Mouse (Mus musculus) intestine, embryonic 15.5 days (tissue): ENCODE measurements at regions not wholly inside any gene's neighbourhood (a gene's known extent, or its start where the extent isn't known, plus 50 kb on each side); places are given as distances from the start of the nearest gene placed in this dataset.
"Not testable (repeated sequence)": the region's sequence is repeated elsewhere in the genome, so short reads cannot be mapped to it uniquely, and the experiment has no call there.

Experiments
- ATAC-seq: fragments of 200-750 bp; cut with Nextera tagmentation; 2 replicates; pipeline ENCODE4 v1.8.0; 2017; ENCODE audit warnings: moderate TSS enrichment, moderate library complexity
- H3K27ac ChIP-seq: fragments of 300-500 bp; sonication (generic); 2 replicates; pipeline ENCODE4 v1.5.1; 2015; ENCODE audit warnings: mild to moderate bottlenecking, inconsistent platforms
- H3K27me3 ChIP-seq: fragments of 300-500 bp; sonication (generic); replicated peaks from 2 replicates; pipeline ENCODE4 v1.6.1; 2015; ENCODE audit warnings: inconsistent platforms
- H3K36me3 ChIP-seq: fragments of 300-500 bp; sonication (generic); 2 replicates; pipeline ENCODE4 v1.6.1; 2015; ENCODE audit warnings: inconsistent platforms
- H3K4me1 ChIP-seq: fragments of 300-500 bp; sonication (generic); replicated peaks from 2 replicates; pipeline ENCODE4 v1.6.1; 2015; ENCODE audit warnings: inconsistent platforms
- H3K4me2 ChIP-seq: fragments of 300-500 bp; sonication (generic); replicated peaks from 2 replicates; pipeline ENCODE4 v1.6.1; 2015; ENCODE audit warnings: mild to moderate bottlenecking, inconsistent platforms
- H3K4me3 ChIP-seq: fragments of 300-500 bp; sonication (generic); replicated peaks from 2 replicates; pipeline ENCODE4 v1.5.1; 2015; ENCODE audit warnings: inconsistent platforms
- H3K9ac ChIP-seq: fragments of 300-500 bp; sonication (generic); 2 replicates; pipeline ENCODE4 v1.6.1; 2015; ENCODE audit warnings: inconsistent platforms
- H3K9me3 ChIP-seq: fragments of 300-500 bp; sonication (generic); 2 replicates; pipeline ENCODE4 v1.6.1; 2016; ENCODE audit warnings: inconsistent platforms
- WGBS: fragments of 180-500 bp; shearing (Covaris S2); methylation state at CpG from one replicate; pipeline ENCODE4 v1.1.7; 2015; 5-methylcytosine and 5-hydroxymethylcytosine counted together

DNA sequence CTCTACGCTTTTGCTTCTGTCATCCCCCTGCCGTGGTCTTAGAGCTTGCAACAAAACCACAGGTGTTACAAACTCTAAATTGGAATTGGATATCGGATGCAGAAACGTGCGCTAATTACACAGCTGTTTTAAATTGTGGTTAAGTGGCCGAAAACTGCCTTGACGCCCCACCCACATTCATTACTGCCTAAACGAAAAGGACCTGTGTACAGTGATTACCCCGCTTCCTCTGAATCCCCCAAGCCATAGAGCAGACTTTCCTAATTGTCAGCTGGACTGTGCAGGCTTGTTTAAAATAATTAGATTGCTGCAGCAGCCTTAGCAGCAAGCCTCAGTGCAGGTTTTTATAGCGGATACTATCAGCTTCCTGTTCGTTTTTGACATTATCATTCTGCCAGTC is 94.7 kb downstream of the Cxxc4 start:
- Histone ChIP-seq H3K9ac (no peak overlapping the region), H3K36me3 (no peaks in the 10 kb centered on the region), H3K9me3 (no peaks in the 10 kb centered on the region), H3K4me3 (no peak overlapping the region; the same call in 1 of the 2 replicates), H3K27ac (no peak overlapping the region), H3K4me2 (peak overlapping the region; percentile 42), H3K27me3 (no peaks in the 10 kb centered on the region), H3K4me1 (no peaks in the 10 kb centered on the region)
- no peak for ATAC-seq
- 45% methylated on average over 11 of the region's 11 CpGs for WGBS

DNA sequence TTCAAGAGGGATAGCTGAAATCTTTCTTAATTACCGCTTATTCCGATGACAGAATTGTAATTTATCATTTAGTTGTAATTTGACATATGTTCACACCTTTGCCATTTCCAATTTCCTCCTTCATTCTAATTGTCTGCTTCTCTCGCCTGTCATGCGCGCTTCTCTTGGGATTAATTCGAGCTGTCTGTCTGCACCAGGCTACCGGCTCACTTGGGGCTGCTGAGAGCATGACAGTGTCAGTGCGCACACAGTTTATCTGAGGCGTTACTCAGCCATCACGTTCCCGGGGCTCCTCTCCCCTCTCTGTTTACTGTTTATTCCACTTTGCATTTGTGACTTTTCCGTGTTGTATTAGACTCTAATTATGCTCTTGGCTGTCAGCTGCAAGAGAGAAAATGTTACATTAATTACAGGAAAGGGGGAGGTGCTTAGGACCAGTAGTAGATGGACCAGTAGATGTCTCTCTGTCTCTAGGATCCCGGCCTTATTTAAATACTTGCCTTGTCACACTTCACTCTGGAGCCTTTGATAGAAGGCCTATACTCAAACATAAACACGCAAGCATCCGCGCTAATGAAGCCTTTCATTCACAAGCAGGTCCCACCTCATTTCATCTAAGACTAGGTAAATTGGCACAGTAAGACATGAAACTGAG is 95.3 kb downstream of the Cxxc4 start:
- peak overlapping the region; percentile 42 for H3K4me2 ChIP-seq
- ATAC-seq, result no peak
- no peak overlapping the region for H3K9ac ChIP-seq
- H3K36me3 ChIP-seq, result no peaks in the 10 kb centered on the region
- no peaks in the 10 kb centered on the region for H3K4me1 ChIP-seq
- 46% methylated on average over 16 of the region's 16 CpGs for WGBS
- no peaks in the 10 kb centered on the region for H3K9me3 ChIP-seq
- no peaks in the 10 kb centered on the region for H3K27me3 ChIP-seq
- no peak overlapping the region for H3K27ac ChIP-seq
- no peak overlapping the region; the same call in 1 of the 2 replicates for H3K4me3 ChIP-seq

DNA sequence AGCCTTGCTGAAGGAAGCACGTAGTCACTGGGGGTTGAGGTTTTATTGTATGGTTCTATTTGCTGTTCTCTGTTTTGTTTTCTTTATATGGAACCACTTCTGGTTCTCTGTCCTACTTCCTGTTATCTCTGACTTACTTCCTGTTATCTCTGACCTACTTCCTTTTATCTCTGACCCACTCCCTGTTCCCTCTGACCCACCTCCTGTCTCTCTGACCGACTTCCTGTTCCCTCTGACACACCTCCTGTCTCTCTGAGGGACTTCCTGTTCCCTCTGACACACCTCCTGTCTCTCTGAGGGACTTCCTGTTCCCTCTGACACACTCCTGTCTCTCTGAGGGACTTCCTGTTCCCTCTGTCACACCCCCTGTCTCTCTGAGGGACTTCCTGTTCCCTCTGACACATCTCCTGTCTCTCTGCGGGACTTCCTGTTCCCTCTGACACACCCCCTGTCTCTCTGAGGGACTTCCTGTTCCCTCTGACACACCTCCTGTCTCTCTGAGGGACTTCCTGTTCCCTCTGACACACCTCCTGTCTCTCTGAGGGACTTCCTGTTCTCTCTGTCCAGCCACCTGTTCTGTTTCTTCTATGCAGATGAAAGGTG is 102.9 kb downstream of the Cxxc4 start:
- H3K9ac ChIP-seq, H3K9me3 ChIP-seq, H3K4me3 ChIP-seq, H3K4me2 ChIP-seq, H3K27me3 ChIP-seq, ATAC-seq, H3K4me1 ChIP-seq, H3K36me3 ChIP-seq, H3K27ac ChIP-seq: not testable (repeated sequence)
- whole genome bisulfite sequencing, result 82% methylated on average over 3 of the region's 3 CpGs

DNA sequence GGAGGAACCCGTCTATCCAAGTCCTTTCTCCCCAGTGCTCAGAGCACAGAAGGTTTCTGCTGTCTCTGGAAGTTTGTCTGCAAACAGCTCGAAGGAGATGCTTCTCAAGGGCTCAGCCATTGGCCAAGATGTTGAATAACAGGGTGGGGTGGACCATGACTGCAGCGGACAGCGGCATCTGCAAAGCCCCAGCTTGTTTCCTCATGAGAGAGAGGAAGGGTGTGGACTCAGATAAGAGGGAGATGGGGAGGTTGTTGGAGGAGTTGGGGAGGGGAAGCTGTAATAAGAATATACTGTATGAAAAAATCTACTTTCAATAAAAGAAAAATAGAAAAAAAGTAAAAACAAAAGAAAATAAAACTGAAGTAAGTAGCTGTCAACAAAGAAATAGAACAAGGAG is 129.7 kb downstream of the Cxxc4 start:
- no peaks in the 10 kb centered on the region for H3K4me1 ChIP-seq
- H3K27me3 ChIP-seq, result no peaks in the 10 kb centered on the region
- H3K27ac ChIP-seq, result no peak overlapping the region
- 78% methylated on average over 4 of the region's 4 CpGs for WGBS
- ATAC-seq, result no peak
- H3K9ac ChIP-seq, result no peak overlapping the region
- no peaks in the 10 kb centered on the region for H3K9me3 ChIP-seq
- no peak overlapping the region for H3K4me2 ChIP-seq
- no peak overlapping the region for H3K4me3 ChIP-seq
- no peaks in the 10 kb centered on the region for H3K36me3 ChIP-seq

DNA sequence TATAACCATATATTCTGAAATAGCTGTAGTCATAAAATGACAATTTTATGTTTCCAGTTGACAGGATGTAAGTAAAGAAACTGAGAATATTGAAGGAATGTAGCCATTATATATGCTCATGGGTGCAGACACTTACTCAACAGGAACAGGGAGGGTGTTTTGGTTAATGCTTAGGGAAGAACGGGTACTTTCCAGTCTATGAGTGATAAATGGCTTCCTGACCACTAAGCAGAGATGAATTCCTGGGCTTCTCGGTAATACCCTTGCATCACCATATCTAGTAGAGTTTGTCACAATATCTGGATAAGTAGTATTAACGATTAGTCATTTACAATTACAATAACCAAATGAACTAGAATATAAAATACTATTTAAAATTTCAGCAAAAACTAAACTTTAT is 130.5 kb downstream of the Cxxc4 start:
- Histone ChIP-seq H3K36me3 (no peaks in the 10 kb centered on the region), H3K9ac (no peak overlapping the region), H3K4me2 (no peak overlapping the region), H3K4me3 (no peak overlapping the region), H3K4me1 (no peaks in the 10 kb centered on the region), H3K27ac (no peak overlapping the region), H3K27me3 (no peaks in the 10 kb centered on the region), H3K9me3 (no peaks in the 10 kb centered on the region)
- no peak for ATAC-seq
- WGBS, result 51% methylated on average over 3 of the region's 3 CpGs

DNA sequence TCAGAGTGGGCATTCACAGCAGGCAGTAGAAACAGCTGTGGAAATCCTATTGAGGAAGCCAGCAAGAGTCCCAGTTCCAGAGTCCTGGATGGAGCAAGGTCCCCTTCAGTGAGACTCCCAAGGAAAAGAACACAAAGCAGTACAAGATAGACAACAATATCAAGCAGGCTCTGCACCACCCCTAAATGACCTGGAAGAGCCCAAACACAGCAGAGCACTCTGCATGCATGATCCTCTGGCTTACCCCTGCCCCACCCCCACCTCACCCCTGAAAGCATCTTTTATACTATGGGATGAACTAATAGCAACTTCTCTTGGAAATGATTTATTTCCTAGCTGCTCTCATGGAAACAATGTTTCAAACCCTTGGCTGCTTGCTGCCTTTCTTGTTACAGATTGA is 132.3 kb downstream of the Cxxc4 start:
- Histone ChIP-seq H3K4me1 (no peaks in the 10 kb centered on the region), H3K9ac (no peak overlapping the region), H3K4me2 (no peak overlapping the region), H3K36me3 (no peaks in the 10 kb centered on the region), H3K27me3 (no peaks in the 10 kb centered on the region), H3K9me3 (no peaks in the 10 kb centered on the region), H3K4me3 (no peak overlapping the region), H3K27ac (no peak overlapping the region)
- ATAC-seq, result no peak

DNA sequence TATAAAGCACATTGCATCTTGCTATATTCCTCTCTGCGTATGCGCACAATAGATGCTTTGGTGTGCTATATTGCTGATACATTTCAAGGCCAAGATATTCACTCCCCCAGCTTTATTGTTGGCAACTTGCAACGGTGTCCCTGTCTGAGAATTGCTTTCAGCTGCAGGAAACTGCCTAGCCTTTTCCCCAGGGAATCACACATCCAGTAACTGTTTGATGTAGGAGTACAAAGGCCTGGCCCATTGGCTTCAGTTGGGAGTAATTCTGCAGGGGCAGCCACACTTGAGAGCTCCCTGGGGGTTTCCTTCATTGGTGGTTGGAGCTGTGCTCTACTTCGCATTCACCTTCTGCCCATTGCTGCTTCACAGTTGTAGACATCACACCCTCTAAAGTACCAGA is 132.8 kb downstream of the Cxxc4 start:
- Histone ChIP-seq H3K27ac (no peak overlapping the region), H3K4me2 (no peak overlapping the region), H3K27me3 (no peaks in the 10 kb centered on the region), H3K4me1 (no peaks in the 10 kb centered on the region), H3K36me3 (no peaks in the 10 kb centered on the region), H3K4me3 (no peak overlapping the region), H3K9ac (no peak overlapping the region), H3K9me3 (no peaks in the 10 kb centered on the region)
- no peak for ATAC-seq
- WGBS, result 60% methylated on average over 4 of the region's 4 CpGs

DNA sequence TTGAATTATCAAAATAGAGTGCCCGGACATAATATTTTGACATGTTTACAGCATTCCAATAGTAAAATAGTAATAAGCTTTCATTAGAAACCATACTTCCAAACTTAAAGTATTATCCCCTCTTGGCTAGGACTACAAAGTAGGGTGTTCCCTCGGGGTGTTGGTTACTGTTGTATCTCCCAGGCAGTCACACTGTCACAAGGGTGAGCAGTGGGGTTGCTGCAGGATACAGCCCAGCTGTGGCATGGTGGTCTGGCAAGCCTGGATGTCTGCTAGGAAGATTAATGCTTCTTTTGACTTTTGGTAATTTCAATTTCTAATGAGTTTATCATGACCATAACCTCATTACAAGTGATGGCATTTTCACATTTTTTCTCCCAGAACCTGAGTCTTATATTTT is 143.3 kb downstream of the Cxxc4 start:
- Histone ChIP-seq H3K9ac (no peak overlapping the region), H3K4me2 (no peak overlapping the region), H3K4me1 (no peaks in the 10 kb centered on the region), H3K36me3 (no peaks in the 10 kb centered on the region), H3K4me3 (no peak overlapping the region), H3K27ac (no peak overlapping the region), H3K9me3 (no peaks in the 10 kb centered on the region), H3K27me3 (no peaks in the 10 kb centered on the region)
- 65% methylated on average over 2 of the region's 2 CpGs for WGBS
- no peak for ATAC-seq

DNA sequence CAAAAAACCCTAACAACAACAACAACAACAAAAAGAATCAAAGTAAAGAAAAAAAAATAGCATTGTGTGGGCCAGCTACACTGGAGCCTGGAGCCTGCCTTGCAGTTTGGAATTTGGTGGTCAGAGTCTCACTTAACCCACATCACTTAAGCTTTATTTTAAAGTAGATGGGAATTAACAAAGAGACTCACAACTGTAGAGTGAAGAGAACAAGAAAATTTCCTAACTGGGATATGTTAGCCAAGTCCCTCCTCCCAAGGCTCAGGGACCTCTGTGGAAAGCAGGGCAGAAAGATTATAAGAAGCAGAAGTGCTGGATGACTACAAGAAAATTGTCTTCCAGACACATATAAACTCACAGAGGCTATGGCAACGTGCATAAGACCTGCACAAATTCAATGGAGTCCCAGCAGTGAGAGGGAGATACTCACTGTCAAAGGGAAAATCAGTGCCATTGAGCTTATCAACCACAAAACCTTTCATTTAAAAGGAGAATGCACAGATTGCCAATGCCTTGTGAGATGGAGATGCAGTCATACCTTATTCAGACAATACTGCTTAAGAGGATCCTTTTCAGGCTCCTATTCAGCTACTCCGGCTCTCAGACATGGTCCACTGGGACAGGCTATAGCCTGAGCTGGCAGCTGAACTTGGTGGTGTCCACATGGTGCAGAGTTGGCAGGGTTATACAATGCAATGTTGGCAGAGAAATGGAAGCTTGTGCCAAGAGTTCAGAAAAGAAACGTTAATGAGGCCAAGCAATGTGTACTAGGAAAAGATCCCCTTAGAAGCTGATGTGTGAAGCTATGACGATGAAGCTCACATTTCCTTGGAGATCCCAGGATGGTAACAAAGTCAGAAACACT is 154.4 kb downstream of the Cxxc4 start:
- Histone ChIP-seq H3K4me1 (no peaks in the 10 kb centered on the region), H3K9me3 (no peaks in the 10 kb centered on the region), H3K27me3 (no peaks in the 10 kb centered on the region), H3K9ac (no peak overlapping the region), H3K4me2 (no peak overlapping the region), H3K4me3 (no peak overlapping the region), H3K36me3 (no peaks in the 10 kb centered on the region), H3K27ac (no peak overlapping the region)
- no peak for ATAC-seq
- 82% methylated on average over 4 of the region's 4 CpGs for WGBS

DNA sequence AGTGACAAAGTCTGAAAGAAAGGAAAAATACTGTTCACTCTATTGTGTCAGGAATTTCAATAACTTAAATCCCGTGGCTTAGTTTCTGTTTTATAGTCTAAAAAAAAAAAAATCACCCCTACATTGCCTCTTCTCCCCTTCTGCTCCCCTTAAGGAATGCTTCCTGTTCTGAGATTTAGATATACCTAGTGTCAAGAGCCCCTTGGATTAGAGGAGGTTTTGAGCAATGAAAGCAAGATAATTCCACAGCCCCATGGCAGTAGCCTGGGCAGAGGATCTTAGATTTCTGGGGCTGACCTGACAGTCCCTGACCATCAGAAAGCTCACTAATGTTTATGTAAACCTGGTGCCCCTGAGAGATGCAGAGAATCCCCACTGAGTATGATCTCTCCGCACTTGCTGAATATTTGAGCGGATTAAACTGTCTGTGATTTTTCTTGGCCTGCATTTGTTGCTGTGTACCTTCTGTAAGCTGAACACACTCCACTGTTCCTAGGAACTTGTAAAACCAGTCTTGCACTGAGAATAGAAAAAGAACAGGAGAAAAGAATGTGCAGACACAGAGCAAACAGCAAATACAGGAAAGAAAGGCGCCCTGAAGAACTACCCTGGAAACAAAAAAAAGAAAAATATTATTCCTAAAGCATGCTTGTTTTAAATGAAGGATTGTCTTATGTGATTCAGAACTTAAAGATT is 164.3 kb downstream of the Cxxc4 start:
- Histone ChIP-seq H3K9ac (no peak overlapping the region), H3K9me3 (no peaks in the 10 kb centered on the region), H3K36me3 (no peaks in the 10 kb centered on the region), H3K4me2 (no peak overlapping the region), H3K4me1 (no peaks in the 10 kb centered on the region), H3K27ac (no peak overlapping the region), H3K4me3 (no peak overlapping the region), H3K27me3 (no peaks in the 10 kb centered on the region)
- 45% methylated on average over 4 of the region's 4 CpGs for WGBS
- no peak for ATAC-seq

DNA sequence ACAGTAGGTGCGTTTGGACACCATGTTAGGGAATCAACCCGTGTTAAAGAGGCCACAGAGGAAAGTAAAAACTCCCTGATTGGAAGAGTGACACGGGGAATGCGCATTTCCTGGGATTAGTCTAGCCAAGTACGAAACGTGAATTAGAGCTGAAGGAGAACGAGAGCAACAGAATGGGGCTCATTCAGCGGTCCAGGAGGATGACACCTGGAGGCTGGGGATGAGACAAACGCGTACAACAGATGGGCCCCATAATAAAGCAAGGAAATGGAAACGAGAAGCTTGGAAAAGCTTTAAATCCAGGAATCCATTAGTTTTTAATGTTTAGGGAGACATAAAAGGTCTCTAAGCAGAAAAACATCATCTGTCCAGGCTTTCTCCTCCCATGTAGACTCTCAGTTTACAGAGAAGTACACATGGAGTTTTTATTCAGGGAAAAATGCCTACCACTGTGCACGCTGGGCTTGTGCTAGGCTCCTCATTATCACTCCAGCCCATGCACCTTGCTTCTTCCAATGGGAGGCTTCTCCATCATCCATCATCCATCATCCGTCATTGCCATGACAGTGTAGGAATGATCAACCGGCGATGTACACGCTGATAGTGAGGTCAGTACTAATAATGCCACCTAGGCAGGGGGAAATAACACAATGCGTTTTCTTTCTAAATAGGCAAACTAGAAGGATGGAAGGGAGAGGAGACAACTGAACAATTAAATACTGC is 179.5 kb downstream of the Cxxc4 start:
- no peak overlapping the region for H3K9ac ChIP-seq
- H3K4me2 ChIP-seq, result no peak overlapping the region
- ATAC-seq, result no peak
- H3K36me3 ChIP-seq, result no peaks in the 10 kb centered on the region
- no peaks in the 10 kb centered on the region for H3K27me3 ChIP-seq
- 69% methylated on average over 17 of the region's 17 CpGs for WGBS
- no peaks in the 10 kb centered on the region for H3K9me3 ChIP-seq
- H3K4me1 ChIP-seq, result no peaks in the 10 kb centered on the region
- H3K27ac ChIP-seq, result no peak overlapping the region
- H3K4me3 ChIP-seq, result no peak overlapping the region

DNA sequence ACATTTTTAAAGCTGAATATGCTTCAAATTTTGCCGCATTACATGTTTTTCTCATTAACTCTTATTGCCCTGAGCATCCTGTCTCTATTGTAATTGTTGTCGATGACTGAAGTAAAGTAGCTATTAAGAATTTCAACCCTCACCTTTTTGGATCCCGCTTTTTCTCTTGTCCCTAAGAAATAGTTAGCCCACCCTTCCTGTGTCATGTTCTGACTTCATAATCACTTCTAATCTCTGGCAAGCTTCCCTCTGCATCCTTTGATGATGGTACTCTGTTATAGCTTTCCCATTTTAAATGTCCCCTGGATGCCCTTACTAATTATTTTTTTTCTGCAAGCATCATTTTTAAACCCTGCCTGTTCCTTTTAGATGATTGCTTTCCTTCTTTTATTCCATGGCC is 191.3 kb downstream of the Cxxc4 start:
- Histone ChIP-seq H3K36me3 (no peaks in the 10 kb centered on the region), H3K27ac (no peak overlapping the region), H3K4me2 (no peak overlapping the region), H3K4me3 (no peak overlapping the region), H3K9me3 (no peaks in the 10 kb centered on the region), H3K9ac (no peak overlapping the region), H3K4me1 (no peaks in the 10 kb centered on the region), H3K27me3 (no peaks in the 10 kb centered on the region)
- no peak for ATAC-seq
- 88% methylated on average over 3 of the region's 3 CpGs for WGBS
